Comparison of ENCODE assay signal across 8 mouse cellular contexts in genomic region chr19:7269290-7270044, GRCm38 (mm10). TPM values are rescaled to one million over a fixed set of nuclear protein-coding genes. Genes with fewer than 3 reads are reported as not detected.
A peak's percentile ranks its signal among the peaks of the same experiment; 100 is the strongest.
DNase-seq lines count a peak whose midpoint lies in the region; ATAC-seq and TF ChIP-seq lines count a peak whose summit lies in the region.

No protein-coding gene starts in this region.

- TF ChIP-seq POLR2A in bone marrow, adult 2 months (IDR thresholded peaks at IDR 0.05; ENCODE audit: borderline replicate concordance, control insufficient read depth, low read depth, low read length): no peak

- H3K4me3 ChIP-seq in bone marrow, adult 2 months (replicated peaks; ENCODE audit: control insufficient read depth, low read depth, low read length): peak overlapping the region; percentile 12
- H3K4me3 ChIP-seq in forebrain, embryonic 16.5 days (replicated peaks; ENCODE audit: low read length): peak overlapping the region; percentile 81
- H3K4me3 ChIP-seq in limb, embryonic 13.5 days: peak overlapping the region; percentile 84
- H3K4me3 ChIP-seq in stomach, embryonic 14.5 days (ENCODE audit: low read depth, low read length): peak overlapping the region; percentile 87

- no peaks in the 10 kb centered on the region for H3K27me3 ChIP-seq in forebrain, embryonic 16.5 days (replicated peaks; ENCODE audit: control insufficient read depth, insufficient read depth, low read length)
- no peaks in the 10 kb centered on the region for H3K27me3 ChIP-seq in limb, embryonic 13.5 days
- H3K27me3 ChIP-seq in stomach, embryonic 14.5 days (ENCODE audit: control insufficient read depth, insufficient read depth, low read length): no peaks in the 10 kb centered on the region

- ATAC-seq in forebrain, embryonic 16.5 days: 0 out of 2 replicates have a peak, but pooled peaks have one; percentile 2
- ATAC-seq in limb, embryonic 13.5 days (ENCODE audit: low FRiP score, low read depth): no peak
- ATAC-seq in stomach, embryonic 14.5 days (ENCODE audit: insufficient number of reproducible peaks, insufficient read depth, low FRiP score, low read depth): no peak

- peak; percentile 22 for DNase-seq in layer of hippocampus, adult 9-11 months
- no peak for DNase-seq in layer of hippocampus, adult 11-12 months (ENCODE audit: low spot score)
- DNase-seq in frontal cortex, postnatal 36 days (ENCODE audit: low spot score in 2 of 2): no peak
- DNase-seq in ovary, adult 18-20 months (ENCODE audit: low spot score): no peak

- WGBS in bone marrow, adult 2 months: 15% methylated on average over 11 of the region's 11 CpGs
- WGBS in forebrain, embryonic 16.5 days: 6% methylated on average over 11 of the region's 11 CpGs
- WGBS in limb, embryonic 13.5 days: 4% methylated on average over 11 of the region's 11 CpGs
- WGBS in stomach, embryonic 14.5 days: 10% methylated on average over 11 of the region's 11 CpGs

- H3K4me2 ChIP-seq in forebrain, embryonic 16.5 days (ENCODE audit: low read length): peak overlapping the region; percentile 84
- peak overlapping the region; percentile 92 for H3K4me2 ChIP-seq in limb, embryonic 13.5 days (replicated peaks)
- peak overlapping the region; percentile 87 for H3K4me2 ChIP-seq in stomach, embryonic 14.5 days (replicated peaks; ENCODE audit: low read depth, low read length)

- TF ChIP-seq CTCF in bone marrow, adult 2 months (IDR thresholded peaks at IDR 0.05; ENCODE audit: control insufficient read depth, insufficient read depth, low read length): no peak

- no peak overlapping the region for H3K27ac ChIP-seq in bone marrow, adult 2 months (ENCODE audit: control insufficient read depth, insufficient read depth, low read depth, low read length, poor library complexity)
- peak overlapping the region; percentile 100 for H3K27ac ChIP-seq in forebrain, embryonic 16.5 days (ENCODE audit: low read length)
- peak overlapping the region; percentile 96 for H3K27ac ChIP-seq in limb, embryonic 13.5 days
- H3K27ac ChIP-seq in stomach, embryonic 14.5 days (ENCODE audit: low read length): peak overlapping the region; percentile 16; the same call in 1 of the 2 replicates

- no peaks in the 10 kb centered on the region for H3K4me1 ChIP-seq in bone marrow, adult 2 months (ENCODE audit: control insufficient read depth, insufficient read depth, low read length)
- H3K4me1 ChIP-seq in forebrain, embryonic 16.5 days (replicated peaks; ENCODE audit: control insufficient read depth, insufficient read depth, low read length): peaks cover 81% of the 10 kb centered on the region
- H3K4me1 ChIP-seq in limb, embryonic 13.5 days: peaks cover 57% of the 10 kb centered on the region
- H3K4me1 ChIP-seq in stomach, embryonic 14.5 days (ENCODE audit: control insufficient read depth, insufficient read depth, low read length): peaks cover 45% of the 10 kb centered on the region

- peak overlapping the region; percentile 90 for H3K9ac ChIP-seq in forebrain, embryonic 16.5 days (replicated peaks; ENCODE audit: low read depth, low read length)
- peak overlapping the region; percentile 93 for H3K9ac ChIP-seq in limb, embryonic 13.5 days
- peak overlapping the region; percentile 87 for H3K9ac ChIP-seq in stomach, embryonic 14.5 days (replicated peaks; ENCODE audit: low read depth, low read length)

- H3K36me3 ChIP-seq in forebrain, embryonic 16.5 days (ENCODE audit: control insufficient read depth, insufficient read depth): peaks cover 19% of the 10 kb centered on the region
- H3K36me3 ChIP-seq in limb, embryonic 13.5 days: peaks cover 42% of the 10 kb centered on the region
- peaks cover 20% of the 10 kb centered on the region for H3K36me3 ChIP-seq in stomach, embryonic 14.5 days (ENCODE audit: control insufficient read depth, insufficient read depth, low read length)

- H3K9me3 ChIP-seq in forebrain, embryonic 16.5 days (ENCODE audit: control insufficient read depth, low read length): no peaks in the 10 kb centered on the region
- no peaks in the 10 kb centered on the region for H3K9me3 ChIP-seq in limb, embryonic 13.5 days
- no peaks in the 10 kb centered on the region for H3K9me3 ChIP-seq in stomach, embryonic 14.5 days (ENCODE audit: control insufficient read depth, low read depth, low read length)

RNA-seq across cellular contexts. Expression of gene Rcor2, which starts 2.3 kb away (rescaled TPM):
- polyA plus RNA-seq in bone marrow, adult 2 months (2011; ENCODE audit: insufficient read depth, insufficient read length, low replicate concordance, missing spikeins): 4.4 and 19.6 TPM in 2 replicates
- polyA plus RNA-seq in forebrain, embryonic 16.5 days (2015; fragmentation: Nextera tagmentation; extraction: Ambion mirVana): 45.8 and 49.2 TPM in 2 replicates
- 24.9 and 25.0 TPM in 2 replicates for polyA plus RNA-seq in limb, embryonic 13.5 days (2015; fragmentation: Nextera tagmentation; extraction: Ambion mirVana)
- polyA plus RNA-seq in stomach, embryonic 14.5 days (2014; fragmentation: Nextera tagmentation; extraction: Ambion mirVana): 8.4 and 10.2 TPM in 2 replicates

RNA-seq across cellular contexts. Expression of gene Naa40, which starts 28.5 kb away (rescaled TPM):
- 16.3 and 17.7 TPM in 2 replicates for polyA plus RNA-seq in bone marrow, adult 2 months (2011; ENCODE audit: insufficient read depth, insufficient read length, low replicate concordance, missing spikeins)
- 67.3 and 74.7 TPM in 2 replicates for polyA plus RNA-seq in forebrain, embryonic 16.5 days (2015; fragmentation: Nextera tagmentation; extraction: Ambion mirVana)
- 58.0 and 60.1 TPM in 2 replicates for polyA plus RNA-seq in limb, embryonic 13.5 days (2015; fragmentation: Nextera tagmentation; extraction: Ambion mirVana)
- polyA plus RNA-seq in stomach, embryonic 14.5 days (2014; fragmentation: Nextera tagmentation; extraction: Ambion mirVana): 59.4 and 59.6 TPM in 2 replicates

RNA-seq across cellular contexts. Expression of gene Cox8a, which starts 52.1 kb away (rescaled TPM):
- 369 and 431 TPM in 2 replicates for polyA plus RNA-seq in bone marrow, adult 2 months (2011; ENCODE audit: insufficient read depth, insufficient read length, low replicate concordance, missing spikeins)
- polyA plus RNA-seq in forebrain, embryonic 16.5 days (2015; fragmentation: Nextera tagmentation; extraction: Ambion mirVana): 602 and 609 TPM in 2 replicates
- polyA plus RNA-seq in limb, embryonic 13.5 days (2015; fragmentation: Nextera tagmentation; extraction: Ambion mirVana): 734 and 747 TPM in 2 replicates
- 1,044 and 1,144 TPM in 2 replicates for polyA plus RNA-seq in stomach, embryonic 14.5 days (2014; fragmentation: Nextera tagmentation; extraction: Ambion mirVana)

Comparison
In these comparisons a context has a peak if more than half of its experiments do, and no peak if none do; other contexts are left out.
1. H3K4me3 ChIP-seq: peak in every context shown above with its lines; median percentile 87 in stomach, embryonic 14.5 days; 84 in limb, embryonic 13.5 days; 81 in forebrain, embryonic 16.5 days; 12 in bone marrow, adult 2 months.